Mouse (Mus musculus) urinary bladder, postnatal 10 days (tissue): ENCODE measurements around the gene Lrig1.

Source experiments
- DNase-seq: peaks from one replicate; pipeline ENCODE4 v3.0.0; 2022; ENCODE audit warnings: low spot score

Gene Lrig1

GRCm38 (mm10) chr6:94676300-94676699 is 23.7 kb downstream of the Lrig1 start:
- no peak for DNase-seq

GRCm38 (mm10) chr6:94672426-94672825 is 27.5 kb downstream of the Lrig1 start:
- no peak for DNase-seq

GRCm38 (mm10) chr6:94669370-94669769 is 30.6 kb downstream of the Lrig1 start:
- no peak for DNase-seq

- DNase-seq = no peak
These were observed 31.6 kb downstream of the Lrig1 start for GRCm38 (mm10) chr6:94668204-94668863.

- no peak for DNase-seq
These were observed 32.8 kb downstream of the Lrig1 start for GRCm38 (mm10) chr6:94667131-94667530.

- no peak for DNase-seq
These were observed 33.4 kb downstream of the Lrig1 start for GRCm38 (mm10) chr6:94666432-94667119.

GRCm38 (mm10) chr6:94665677-94666076 is 34.3 kb downstream of the Lrig1 start:
- no peak for DNase-seq

- DNase-seq = no peak
These were observed 34.7 kb downstream of the Lrig1 start for GRCm38 (mm10) chr6:94665248-94665647.

- DNase-seq = no peak
These were observed 36.0 kb downstream of the Lrig1 start for GRCm38 (mm10) chr6:94664000-94664399.

- no peak for DNase-seq
These were observed 38.0 kb downstream of the Lrig1 start for GRCm38 (mm10) chr6:94661923-94662322.

GRCm38 (mm10) chr6:94661321-94661720 is 38.6 kb downstream of the Lrig1 start:
- no peak for DNase-seq

- no peak for DNase-seq
These were observed 40.0 kb downstream of the Lrig1 start for GRCm38 (mm10) chr6:94659886-94660333.

GRCm38 (mm10) chr6:94658136-94658480 is 41.9 kb downstream of the Lrig1 start:
- no peak for DNase-seq

- DNase-seq = no peak
These were observed 42.5 kb downstream of the Lrig1 start for GRCm38 (mm10) chr6:94657204-94658135.

- no peak for DNase-seq
These were observed 44.0 kb downstream of the Lrig1 start for GRCm38 (mm10) chr6:94655818-94656478.

GRCm38 (mm10) chr6:94653388-94654316 is 46.3 kb downstream of the Lrig1 start:
- no peak for DNase-seq

GRCm38 (mm10) chr6:94652659-94653213 is 47.2 kb downstream of the Lrig1 start:
- no peak for DNase-seq

GRCm38 (mm10) chr6:94651541-94651940 is 48.4 kb downstream of the Lrig1 start:
- DNase-seq = no peak

- DNase-seq = no peak
These were observed 50.3 kb downstream of the Lrig1 start for GRCm38 (mm10) chr6:94649637-94650036.

GRCm38 (mm10) chr6:94648496-94648895 is 51.5 kb downstream of the Lrig1 start:
- no peak for DNase-seq
